Mouse (Mus musculus) T-cell, adult 66 days (primary cell): ENCODE data around the gene Apbb2. TPM values are rescaled to one million over a fixed set of nuclear protein-coding genes. Genes with fewer than 3 reads are reported as not detected.

Experiments used
- total RNA-seq, 2 experiments: library from RNA; stranded (reverse); gene quantifications; 3 replicates in 1 of 2; 4 replicates in 1 of 2; pipeline ENCODE4 v1.2.4; 2023

Gene Apbb2
- total RNA-seq: 1 to 10 TPM; 5.7 to 8.6 TPM

GRCm38 (mm10) chr5:66618597-66618996, at the start of gene Apbb2:
Gene Apbb2 (minus strand): TSS chr5:66618784.

DNA sequence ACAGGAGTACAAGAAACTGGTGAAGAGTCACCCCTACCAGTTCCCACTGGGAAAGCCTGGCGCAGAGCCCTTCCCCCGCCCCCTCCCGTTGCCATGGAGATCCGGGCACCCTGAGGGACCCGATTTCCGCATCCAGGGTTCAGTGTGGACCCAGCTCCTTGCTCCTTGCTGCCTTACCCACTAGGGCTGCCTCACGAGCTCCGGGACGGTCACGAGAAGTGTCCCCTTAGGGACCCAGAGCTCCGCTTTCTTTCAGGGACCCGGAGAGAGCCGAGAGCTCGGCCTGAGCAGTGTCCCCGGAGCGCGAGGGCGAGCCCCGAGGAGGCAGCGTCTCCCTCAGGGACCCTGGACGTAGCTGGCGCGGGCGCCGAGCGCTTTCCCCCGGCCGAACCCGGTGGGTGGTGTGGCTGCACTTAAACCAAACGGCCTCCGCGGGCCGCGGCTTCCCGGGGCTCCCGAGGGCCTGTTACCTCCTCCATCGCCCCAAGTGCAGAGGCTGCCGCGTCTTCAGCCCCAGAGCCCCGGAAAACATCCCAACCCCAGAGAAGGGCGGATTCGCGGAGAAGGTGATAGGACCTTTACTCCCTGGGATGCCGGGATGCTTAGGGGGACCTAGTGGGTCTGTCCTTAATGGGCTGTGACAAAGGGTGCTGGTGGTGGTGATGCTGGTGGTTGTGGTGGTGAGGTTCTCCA, 358.7 kb downstream of the Apbb2 start, which contains the start of gene Nsun7:
Nsun7 (plus strand) TSS at position 142 of the 693 bp plus-strand sequence.

Other genes with a start within 250 kb of the Apbb2 start
- gene Uchl1, start 57.3 kb upstream of the Apbb2 start, total RNA-seq: not detected
- not detected for gene Limch1, start 127.0 kb upstream of the Apbb2 start, total RNA-seq